Mouse (Mus musculus) testis, postnatal 14 days (tissue): ENCODE results near the gene Cartpt.

ENCODE experiments used
- DNase-seq: peaks from one replicate; pipeline ENCODE4 v3.0.0; 2021; ENCODE audit warnings: low spot score

The Cartpt gene

GRCm38 (mm10) chr13:99900965-99901364 lies at the start of gene Cartpt:
TSS of gene Cartpt (minus strand) at chr13:99901091.
- no peak for DNase-seq

DNA sequence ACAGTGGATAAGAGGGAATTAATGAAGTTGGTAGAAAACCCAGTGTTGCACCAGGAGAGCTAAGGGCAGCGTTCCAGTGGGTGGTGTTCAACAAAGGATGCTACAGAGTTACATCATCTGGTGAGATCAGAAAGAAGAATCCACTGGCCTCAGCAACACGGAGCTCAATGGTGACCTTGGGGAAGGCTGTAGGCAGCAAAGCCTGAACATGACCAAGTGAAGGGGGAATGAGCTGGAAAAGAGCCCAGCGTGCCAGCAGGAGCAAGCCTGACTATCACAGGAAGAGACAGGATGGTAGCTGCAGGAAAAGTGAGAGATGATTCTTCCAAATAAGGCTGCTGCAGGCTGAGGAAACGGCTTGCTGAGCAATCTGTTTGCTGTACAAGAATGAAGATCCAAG lies 46.5 kb upstream of the Cartpt start:
- no peak for DNase-seq

DNA sequence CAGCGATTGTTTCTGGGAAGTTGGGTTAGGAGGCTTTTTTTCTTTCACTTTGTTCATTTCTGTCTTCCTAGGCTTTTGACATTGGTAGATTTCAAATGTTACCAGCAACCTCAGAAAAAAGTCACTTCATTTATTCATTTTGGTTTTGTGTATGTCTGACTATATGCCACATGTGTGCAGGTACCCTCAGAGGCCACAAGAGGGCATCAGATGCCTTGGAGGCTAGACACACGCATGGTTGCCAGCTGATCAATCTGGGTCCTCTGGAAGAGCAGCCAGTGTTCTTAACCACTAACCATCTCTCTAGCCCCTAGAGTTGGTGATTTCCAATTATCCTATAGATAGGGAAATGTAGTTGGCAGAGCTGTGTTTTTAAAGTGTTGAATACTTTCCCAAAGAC lies 42.6 kb upstream of the Cartpt start:
- no peak for DNase-seq

DNA sequence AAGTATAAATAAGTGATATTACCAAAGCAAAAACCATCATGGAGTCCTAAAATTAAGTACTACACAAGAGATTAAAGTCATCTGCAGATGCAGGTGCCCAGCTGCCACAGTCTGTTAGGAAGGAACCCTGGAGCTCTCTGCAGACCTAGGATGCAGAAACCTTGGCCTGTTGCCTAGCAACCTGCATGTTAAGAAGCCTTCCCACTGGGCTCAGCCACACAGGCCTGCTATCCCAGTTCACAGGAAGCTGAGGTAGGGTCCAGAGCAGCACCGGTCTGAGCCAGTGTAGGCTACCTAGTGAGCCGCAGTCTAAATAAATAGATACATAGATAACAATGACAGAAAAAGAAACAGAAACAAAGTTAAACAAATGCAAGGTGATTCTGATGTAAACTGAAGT lies 39.7 kb upstream of the Cartpt start:
- DNase-seq = peak; percentile 53

DNA sequence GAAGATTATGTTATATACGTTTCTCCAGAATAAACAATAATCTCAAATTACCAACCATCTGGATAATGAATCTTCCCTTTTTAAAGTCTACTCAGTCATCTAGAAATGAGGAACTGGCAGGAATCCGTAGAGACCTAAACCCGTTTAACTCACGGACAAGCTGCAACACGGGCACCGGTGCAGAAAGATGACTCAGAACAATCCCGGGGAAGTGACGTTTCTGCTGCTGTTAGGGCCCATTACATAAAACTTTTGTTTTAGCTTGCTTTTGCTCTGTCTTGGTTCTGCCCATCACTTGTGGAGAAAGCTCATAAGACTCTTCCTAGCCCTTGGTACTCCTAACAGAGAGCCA lies 38.4 kb upstream of the Cartpt start:
- no peak for DNase-seq

GRCm38 (mm10) chr13:99938606-99939319 lies 37.9 kb upstream of the Cartpt start:
- no peak for DNase-seq

- DNase-seq = no peak
Measured at GRCm38 (mm10) chr13:99937741-99938140, 36.9 kb upstream of the Cartpt start.

- DNase-seq = no peak
Measured at GRCm38 (mm10) chr13:99932406-99932805, 31.5 kb upstream of the Cartpt start.

DNA sequence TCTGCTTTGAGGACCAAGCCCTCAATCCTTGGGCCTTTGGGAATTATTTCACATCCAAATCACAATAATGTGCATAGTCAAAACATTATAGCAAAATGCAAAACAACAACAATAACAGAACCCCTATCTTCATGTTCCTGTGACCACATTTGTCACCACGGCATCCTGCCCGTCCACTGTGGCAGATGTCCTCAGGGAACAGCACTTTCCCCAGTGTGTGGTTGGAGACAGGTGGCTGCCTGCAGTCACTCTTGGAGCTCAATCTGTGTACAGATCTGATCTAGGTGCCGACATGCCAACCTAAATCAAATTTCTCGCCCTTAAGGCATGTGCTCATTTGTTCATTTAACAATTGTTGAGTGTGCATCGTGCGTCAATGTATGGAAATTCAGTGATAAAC lies 30.6 kb upstream of the Cartpt start:
- no peak for DNase-seq

DNA sequence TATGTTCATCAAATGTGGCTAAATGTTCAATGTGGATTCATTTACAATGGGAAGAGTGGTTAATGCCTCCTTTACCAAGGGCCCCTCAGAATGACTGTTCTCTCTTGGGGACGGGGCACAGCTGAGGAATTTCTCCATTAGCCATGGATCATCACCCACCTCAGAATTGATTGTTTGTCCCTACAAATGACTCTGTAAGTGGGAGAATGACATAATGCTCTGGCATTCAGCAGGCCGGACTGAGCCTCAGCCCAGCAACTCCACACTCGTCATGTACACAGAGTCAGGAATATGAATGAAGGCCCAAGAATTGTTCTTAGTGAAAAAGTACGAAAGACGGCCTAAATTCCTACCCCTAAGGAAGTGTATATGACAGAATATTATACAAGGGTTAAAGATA lies 25.4 kb upstream of the Cartpt start:
- no peak for DNase-seq

DNA sequence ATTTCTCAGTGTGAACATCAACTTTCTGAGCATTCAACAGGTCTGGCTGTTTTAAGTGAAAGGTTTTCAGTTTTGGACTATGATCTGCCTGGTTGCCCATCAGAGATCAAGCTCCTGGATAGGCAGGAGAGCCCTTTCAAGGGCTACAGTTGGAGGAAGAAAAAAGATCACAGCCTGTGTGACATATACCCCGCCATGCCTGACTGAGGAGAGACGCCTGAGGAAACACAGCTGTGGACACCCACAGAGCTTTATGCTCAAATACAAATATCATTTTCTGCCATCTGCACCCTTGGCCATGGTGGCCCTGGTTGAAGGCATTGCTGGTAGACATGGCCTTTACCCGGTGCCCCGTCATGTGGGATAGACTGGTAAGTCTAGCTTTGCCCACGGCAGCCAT lies 14.7 kb upstream of the Cartpt start:
- no peak for DNase-seq

GRCm38 (mm10) chr13:99900557-99900892 lies 366 bp downstream of the Cartpt start:
- peak; percentile 64 for DNase-seq

DNA sequence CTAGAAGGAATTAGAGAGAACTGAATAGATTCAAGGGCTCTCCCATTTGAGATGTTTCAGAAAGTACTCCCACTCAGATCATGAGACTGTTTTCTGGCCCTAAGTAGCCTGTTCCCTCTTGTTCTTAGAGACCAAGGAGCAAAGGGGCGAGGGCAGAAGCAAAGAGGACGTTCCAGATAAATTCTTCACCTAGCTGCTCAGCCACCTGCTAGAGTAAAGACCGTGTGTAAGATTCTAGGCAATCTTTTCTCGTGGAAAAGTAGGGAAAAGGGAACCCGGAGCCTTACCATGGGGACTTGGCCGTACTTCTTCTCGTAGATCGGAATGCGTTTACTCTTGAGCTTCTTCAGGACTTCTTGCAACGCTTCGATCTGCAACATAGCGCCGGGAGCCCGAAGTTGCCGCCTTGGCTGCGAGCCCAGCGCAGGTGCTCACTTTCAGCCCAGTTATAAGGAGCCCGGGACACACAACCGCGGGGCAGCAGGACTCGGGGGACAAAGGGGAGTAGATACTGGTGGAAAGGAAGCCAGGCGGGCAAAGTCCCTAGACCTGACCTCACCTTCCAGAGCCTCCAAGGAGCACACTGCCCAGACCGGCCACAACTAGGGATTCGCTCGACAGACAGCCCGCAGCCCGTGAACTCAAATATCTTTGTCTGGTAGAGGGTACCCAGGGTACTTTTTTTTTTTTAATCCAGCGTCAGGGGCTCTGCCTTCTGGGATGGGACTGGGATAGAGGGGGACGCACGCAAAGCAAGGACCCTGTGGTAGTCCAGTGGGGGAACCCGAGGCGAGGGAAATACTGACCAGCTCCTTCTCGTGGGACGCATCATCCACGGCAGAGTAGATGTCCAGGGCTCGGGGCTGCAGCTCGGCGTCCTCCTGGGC lies 978 bp downstream of the Cartpt start:
- DNase-seq = no peak

- DNase-seq = no peak
Measured at GRCm38 (mm10) chr13:99898816-99899215, 2.1 kb downstream of the Cartpt start.

DNA sequence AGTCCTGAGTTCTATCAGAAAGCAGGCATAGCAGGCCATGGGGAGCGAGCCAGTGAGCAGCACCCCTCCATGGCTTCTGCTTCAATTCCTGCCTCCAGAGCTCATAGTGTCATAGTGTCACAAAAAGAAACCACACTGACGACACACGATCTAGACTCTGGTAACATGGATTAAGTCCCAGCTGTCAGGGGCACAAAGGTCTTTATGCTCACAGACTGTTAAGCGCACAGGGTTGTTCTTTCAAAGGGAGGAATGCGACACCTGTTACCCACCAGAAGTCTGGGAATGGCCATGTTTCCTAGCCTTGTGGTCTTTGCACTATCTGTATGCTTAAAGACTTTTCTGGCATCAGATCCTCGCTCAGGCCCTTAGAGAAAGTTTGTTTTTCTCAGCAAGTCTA lies 15.3 kb downstream of the Cartpt start:
- no peak for DNase-seq

DNA sequence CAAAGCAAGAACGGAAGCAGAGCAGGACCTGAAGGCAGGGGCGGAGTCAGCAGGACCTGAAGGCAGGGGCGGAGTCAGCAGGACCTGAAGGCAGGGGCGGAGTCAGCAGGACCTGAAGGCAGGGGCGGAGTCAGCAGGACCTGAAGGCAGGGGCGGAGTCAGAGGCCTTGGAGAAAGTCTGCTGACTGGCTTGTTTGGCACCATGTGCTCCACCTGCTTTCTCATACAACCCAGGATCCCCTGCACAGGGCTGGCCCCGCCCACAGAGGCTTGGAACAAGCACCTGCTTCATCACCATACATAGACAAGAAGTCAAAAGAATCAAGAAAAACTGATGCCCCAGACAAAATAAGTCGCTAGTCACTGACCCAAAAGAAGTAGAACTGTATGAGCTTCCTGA lies 19.1 kb downstream of the Cartpt start:
- DNase-seq = peak; percentile 27

DNA sequence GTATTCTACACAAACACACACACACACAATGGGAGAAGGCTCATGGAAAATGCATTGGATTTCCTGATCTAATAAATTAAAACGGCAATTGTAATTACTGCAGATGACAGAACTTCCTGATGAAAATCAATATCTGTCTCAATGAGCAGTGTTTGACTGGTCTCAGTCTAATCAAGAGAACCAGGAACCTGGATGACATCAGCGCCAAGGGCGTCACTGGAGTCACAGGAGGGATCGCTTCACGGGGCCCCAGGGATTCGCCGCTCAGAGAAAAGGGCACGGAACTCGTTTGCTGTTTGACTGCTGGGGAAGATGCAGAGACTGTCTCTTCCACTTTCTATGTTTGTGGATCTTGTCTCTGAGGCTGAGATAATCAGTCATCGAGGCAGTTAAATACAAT lies 21.2 kb downstream of the Cartpt start:
- no peak for DNase-seq

DNA sequence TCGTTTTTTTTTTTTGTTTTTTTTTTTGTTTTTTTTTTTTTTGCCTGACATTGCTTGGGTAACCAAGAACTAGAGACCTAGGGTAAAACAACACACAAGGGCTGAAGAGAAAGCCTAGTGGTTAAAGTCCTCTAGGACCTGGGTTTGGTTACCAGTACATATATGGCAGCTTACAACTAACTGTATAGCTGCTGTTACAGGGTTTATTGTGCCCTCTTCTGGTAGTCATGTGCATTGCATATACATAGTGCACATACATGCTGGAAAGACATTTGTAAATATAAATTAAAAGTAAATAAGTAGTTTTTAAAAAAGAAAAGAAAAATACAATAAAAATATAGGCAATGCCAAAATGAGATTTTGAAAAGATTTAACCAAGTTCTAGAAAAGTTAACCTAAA lies 28.8 kb downstream of the Cartpt start:
- no peak for DNase-seq

GRCm38 (mm10) chr13:99868438-99868837 lies 32.5 kb downstream of the Cartpt start:
- DNase-seq = no peak

GRCm38 (mm10) chr13:99864331-99864730 lies 36.6 kb downstream of the Cartpt start:
- no peak for DNase-seq

GRCm38 (mm10) chr13:99860670-99861069 lies 40.2 kb downstream of the Cartpt start:
- DNase-seq = no peak

- no peak for DNase-seq
Measured at GRCm38 (mm10) chr13:99859082-99859481, 41.8 kb downstream of the Cartpt start.

- DNase-seq = no peak
Measured at GRCm38 (mm10) chr13:99857879-99858278, 43.0 kb downstream of the Cartpt start.

DNA sequence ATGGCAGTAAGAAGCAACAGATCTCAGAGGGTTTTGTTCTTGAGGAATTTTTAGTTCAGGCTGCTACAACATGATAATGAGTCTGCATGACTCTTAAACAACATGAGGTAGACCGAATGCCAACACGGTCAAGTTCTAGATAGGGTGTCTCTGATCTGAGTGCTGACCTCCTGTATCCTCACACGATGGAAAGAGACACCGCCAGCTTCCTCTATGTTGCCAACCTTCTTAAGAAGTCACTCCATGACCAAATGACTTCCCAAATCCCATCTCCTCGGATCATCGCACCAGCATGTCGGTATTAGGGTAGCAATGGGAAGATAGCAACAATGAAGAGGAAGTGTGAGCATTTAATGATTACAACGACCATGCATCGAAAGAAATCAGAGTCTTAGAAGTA lies 43.6 kb downstream of the Cartpt start:
- DNase-seq = no peak
